In the genomic region with DNA sequence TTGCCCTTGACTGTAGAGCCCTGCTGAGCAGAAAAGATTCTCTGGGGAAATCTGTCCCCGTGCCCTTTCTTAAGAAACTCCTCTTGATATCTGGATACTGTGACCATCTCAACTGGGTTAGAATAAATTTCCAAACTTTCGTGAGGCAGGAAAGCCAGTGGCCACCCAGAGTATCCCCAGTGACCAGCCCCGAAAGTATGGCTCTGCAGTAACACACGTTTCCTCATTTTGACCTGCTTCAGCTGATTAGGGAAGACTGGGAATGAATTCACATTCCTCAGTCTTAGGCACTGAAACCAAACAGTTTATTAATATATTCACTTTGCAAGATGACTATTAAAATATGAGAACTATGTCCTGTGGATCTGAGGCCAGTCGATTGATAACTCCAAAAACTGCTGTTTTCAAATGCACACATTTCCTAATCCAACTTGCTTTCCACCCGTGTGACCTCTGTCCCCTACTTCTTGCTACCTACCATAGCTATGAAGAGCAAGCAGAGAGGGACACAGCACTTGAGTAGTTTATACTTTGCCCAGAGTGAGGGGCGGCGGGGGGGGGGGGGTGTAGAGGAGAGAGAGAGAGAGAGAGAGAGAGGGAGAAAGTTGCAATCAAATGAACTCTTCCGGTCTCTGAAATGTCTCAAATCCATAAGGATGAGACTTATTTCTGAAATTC, we compare ENCODE assay signal across 8 mouse cellular contexts. TPM values are rescaled to one million over a fixed set of nuclear protein-coding genes. Genes with fewer than 3 reads are reported as not detected.
DNase-seq lines count a peak whose midpoint lies in the region; ATAC-seq and TF ChIP-seq lines count a peak whose summit lies in the region.

No protein-coding gene starts in this region.

- WGBS in lung, embryonic 14.5 days: 8% methylated on average over 9 of the region's 9 CpGs
- 22% methylated on average over 8 of the region's 9 CpGs for WGBS in heart, embryonic 12.5 days
- 21% methylated on average over 9 of the region's 9 CpGs for WGBS in liver, embryonic 12.5 days (ENCODE audit: insufficient replicate concordance)
- 24% methylated on average over 8 of the region's 9 CpGs for WGBS in neural tube, embryonic 13.5 days

- H3K27ac ChIP-seq in lung, embryonic 14.5 days (ENCODE audit: low read depth): peak overlapping the region; percentile 55; the same call in 1 of the 2 replicates
- 0 out of 2 replicates have a peak overlapping the region, but pooled peaks have one; percentile 23 for H3K27ac ChIP-seq in heart, embryonic 12.5 days (ENCODE audit: poor library complexity, severe bottlenecking)
- peak overlapping the region; percentile 69; the same call in 1 of the 2 replicates for H3K27ac ChIP-seq in liver, embryonic 12.5 days
- H3K27ac ChIP-seq in neural tube, embryonic 13.5 days (replicated peaks): no peak overlapping the region

- no peaks in the 10 kb centered on the region for H3K27me3 ChIP-seq in lung, embryonic 14.5 days (ENCODE audit: insufficient read depth, low read length)
- peaks cover 44% of the 10 kb centered on the region for H3K27me3 ChIP-seq in heart, embryonic 12.5 days (replicated peaks)
- peaks cover 43% of the 10 kb centered on the region for H3K27me3 ChIP-seq in liver, embryonic 12.5 days (replicated peaks)
- peaks cover 19% of the 10 kb centered on the region for H3K27me3 ChIP-seq in neural tube, embryonic 13.5 days

- TF ChIP-seq CTCF in lung, embryonic 14.5 days (IDR thresholded peaks at IDR 0.05; ENCODE audit: low read depth): no peak

- H3K4me3 ChIP-seq in lung, embryonic 14.5 days (ENCODE audit: low read depth, low read length): peak overlapping the region; percentile 73
- peak overlapping the region; percentile 71 for H3K4me3 ChIP-seq in heart, embryonic 12.5 days
- peak overlapping the region; percentile 62 for H3K4me3 ChIP-seq in liver, embryonic 12.5 days
- peak overlapping the region; percentile 63 for H3K4me3 ChIP-seq in neural tube, embryonic 13.5 days

- H3K4me2 ChIP-seq in lung, embryonic 14.5 days: peak overlapping the region; percentile 89
- peak overlapping the region; percentile 99 for H3K4me2 ChIP-seq in heart, embryonic 12.5 days
- peak overlapping the region; percentile 75 for H3K4me2 ChIP-seq in liver, embryonic 12.5 days
- peak overlapping the region; percentile 93 for H3K4me2 ChIP-seq in neural tube, embryonic 13.5 days

- DNase-seq in lung, embryonic 14.5 days: peak; percentile 44
- DNase-seq in lung, adult 18-20 months: no peak
- no peak for DNase-seq in ovary, postnatal 14 days (ENCODE audit: low spot score)
- no peak for DNase-seq in urinary bladder, postnatal 10 days (ENCODE audit: low spot score)

- H3K9me3 ChIP-seq in lung, embryonic 14.5 days (ENCODE audit: low read depth, low read length): no peaks in the 10 kb centered on the region
- no peaks in the 10 kb centered on the region for H3K9me3 ChIP-seq in heart, embryonic 12.5 days (replicated peaks)
- H3K9me3 ChIP-seq in liver, embryonic 12.5 days (replicated peaks): no peaks in the 10 kb centered on the region
- H3K9me3 ChIP-seq in neural tube, embryonic 13.5 days: no peaks in the 10 kb centered on the region

- peaks cover 6% of the 10 kb centered on the region; the same call in 1 of the 2 replicates for H3K4me1 ChIP-seq in lung, embryonic 14.5 days (ENCODE audit: insufficient read depth)
- H3K4me1 ChIP-seq in heart, embryonic 12.5 days (replicated peaks): peaks cover 7% of the 10 kb centered on the region; the same call in 1 of the 2 replicates
- H3K4me1 ChIP-seq in liver, embryonic 12.5 days: no peaks in the 10 kb centered on the region
- peaks cover 28% of the 10 kb centered on the region for H3K4me1 ChIP-seq in neural tube, embryonic 13.5 days (replicated peaks)

- ATAC-seq in lung, embryonic 14.5 days (ENCODE audit: insufficient read depth): no peak
- ATAC-seq in heart, embryonic 12.5 days (ENCODE audit: insufficient number of reproducible peaks, low FRiP score): no peak
- no peak for ATAC-seq in liver, embryonic 12.5 days
- ATAC-seq in neural tube, embryonic 13.5 days (ENCODE audit: low read depth): no peak
- no peak for ATAC-seq in megakaryocyte progenitor cell, adult 5-6 weeks (replicated peaks; ENCODE audit: poor library complexity)

- no peaks in the 10 kb centered on the region for H3K36me3 ChIP-seq in lung, embryonic 14.5 days (ENCODE audit: insufficient read depth)
- no peaks in the 10 kb centered on the region for H3K36me3 ChIP-seq in heart, embryonic 12.5 days
- H3K36me3 ChIP-seq in liver, embryonic 12.5 days: no peaks in the 10 kb centered on the region
- no peaks in the 10 kb centered on the region for H3K36me3 ChIP-seq in neural tube, embryonic 13.5 days

- H3K9ac ChIP-seq in lung, embryonic 14.5 days: peak overlapping the region; percentile 76
- H3K9ac ChIP-seq in heart, embryonic 12.5 days: peak overlapping the region; percentile 83
- peak overlapping the region; percentile 64; the same call in 1 of the 2 replicates for H3K9ac ChIP-seq in liver, embryonic 12.5 days
- H3K9ac ChIP-seq in neural tube, embryonic 13.5 days: peak overlapping the region; percentile 90

RNA-seq across cellular contexts. Expression of a gene that starts 1.0 kb away (rescaled TPM):
- polyA plus RNA-seq in lung, embryonic 14.5 days (2014; fragmentation: Nextera tagmentation; extraction: Ambion mirVana): 21.3 and 22.3 TPM in 2 replicates
- 17.9 and 19.9 TPM in 2 replicates for polyA plus RNA-seq in heart, embryonic 12.5 days (2016; fragmentation: Nextera tagmentation; extraction: Ambion mirVana)
- 5.9 and 6.2 TPM in 2 replicates for polyA plus RNA-seq in liver, embryonic 12.5 days (2016; fragmentation: Nextera tagmentation; extraction: Ambion mirVana)
- 24.8 and 33.7 TPM in 2 replicates for polyA plus RNA-seq in neural tube, embryonic 13.5 days (2015; fragmentation: Nextera tagmentation; extraction: Ambion mirVana)
- 0.10 TPM in 1 of 2 replicates, not detected in the other for total RNA-seq in megakaryocyte progenitor cell, adult 5-6 weeks (2015)
- total RNA-seq in megakaryocyte progenitor cell, adult 5-6 weeks (2017): 0.17 TPM in 1 of 2 replicates, not detected in the other
